Mouse (Mus musculus): ENCODE data around the gene Olfr518. TPM values are rescaled to one million over a fixed set of nuclear protein-coding genes. Genes with fewer than 3 reads are reported as not detected.

Olfr518 gene
- polyA plus RNA-seq (2014; fragmentation: Illumina TruSeq; extraction: RNeasy Lipid Tissue Mini Kit (QIAGEN cat#74804); ENCODE audit: low read depth, low replicate concordance) = not detected

DNA sequence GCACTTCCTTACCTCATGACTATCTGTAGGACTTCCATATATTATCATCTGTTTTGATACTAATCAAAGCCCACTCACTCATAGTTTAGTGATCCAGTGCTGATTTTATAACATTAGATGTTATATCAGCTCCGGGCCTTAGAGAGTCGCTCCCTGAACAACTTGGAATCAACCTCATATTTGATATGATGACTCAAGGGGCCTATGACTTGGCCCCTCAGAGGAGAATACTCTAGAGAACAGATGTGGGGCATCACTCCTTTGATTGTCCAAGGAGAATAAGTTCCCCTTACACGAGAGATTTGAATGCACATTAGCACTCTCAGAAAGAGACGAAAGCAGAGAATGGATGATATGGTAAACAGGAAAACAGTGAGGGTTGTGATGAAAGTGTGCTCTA lies at the start of gene Olfr518:
Olfr518 (minus strand) TSS at position 101 of the 400 bp plus-strand sequence.

GRCm38 (mm10) chr7:108933794-108934731 lies 49.3 kb upstream of the Olfr518 start, which contains the start of gene Eif3f:
TSS of gene Eif3f (plus strand) at chr7:108934417.

GRCm38 (mm10) chr7:108929726-108930393 lies 45.1 kb upstream of the Olfr518 start, which contains the start of gene Nlrp10:
TSS of gene Nlrp10 (minus strand) at chr7:108930178.

DNA sequence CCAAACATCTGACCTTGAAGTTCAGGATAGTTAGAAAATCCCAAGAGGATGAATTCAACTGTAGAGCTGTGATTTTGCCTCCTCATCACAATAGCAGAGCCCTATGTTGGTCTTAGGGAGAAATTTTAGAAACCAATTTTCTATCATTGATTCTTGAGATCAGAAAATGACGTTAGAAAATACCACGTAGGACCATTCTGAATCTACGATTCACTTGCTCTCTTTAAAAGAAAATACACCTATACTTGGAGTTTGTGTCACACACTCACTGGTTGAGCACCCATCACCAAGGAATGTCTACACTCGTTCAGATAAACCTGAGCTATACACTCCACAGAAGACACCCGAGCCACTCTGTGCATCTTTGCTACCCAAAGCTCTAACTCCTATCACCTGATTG lies 9.5 kb upstream of the Olfr518 start, which contains the start of gene Olfr519:
Olfr519 (minus strand) TSS at position 101 of the 400 bp plus-strand sequence.

GRCm38 (mm10) chr7:108872279-108872678 lies 12.5 kb downstream of the Olfr518 start, which contains the start of gene Olfr517:
TSS of gene Olfr517 (minus strand) at chr7:108872379.

GRCm38 (mm10) chr7:108850429-108850828 lies 34.4 kb downstream of the Olfr518 start, which contains the start of gene Olfr516:
TSS of gene Olfr516 (minus strand) at chr7:108850529.

Other genes with a start within 250 kb of the Olfr518 start
- not detected for gene Olfr509, start 233.1 kb downstream of the Olfr518 start, polyA plus RNA-seq (2014; fragmentation: Illumina TruSeq; extraction: RNeasy Lipid Tissue Mini Kit (QIAGEN cat#74804); ENCODE audit: low read depth, low replicate concordance)
- gene Olfr510, start 218.6 kb downstream of the Olfr518 start, polyA plus RNA-seq (2014; fragmentation: Illumina TruSeq; extraction: RNeasy Lipid Tissue Mini Kit (QIAGEN cat#74804); ENCODE audit: low read depth, low replicate concordance) = not detected
- gene Olfr512, start 171.7 kb downstream of the Olfr518 start, polyA plus RNA-seq (2014; fragmentation: Illumina TruSeq; extraction: RNeasy Lipid Tissue Mini Kit (QIAGEN cat#74804); ENCODE audit: low read depth, low replicate concordance) = not detected
- gene Olfr513, start 134.0 kb downstream of the Olfr518 start, polyA plus RNA-seq (2014; fragmentation: Illumina TruSeq; extraction: RNeasy Lipid Tissue Mini Kit (QIAGEN cat#74804); ENCODE audit: low read depth, low replicate concordance) = not detected
- not detected for gene Olfr514, start 59.0 kb downstream of the Olfr518 start, polyA plus RNA-seq (2014; fragmentation: Illumina TruSeq; extraction: RNeasy Lipid Tissue Mini Kit (QIAGEN cat#74804); ENCODE audit: low read depth, low replicate concordance)
- not detected for gene Olfr516, start 34.5 kb downstream of the Olfr518 start, polyA plus RNA-seq (2014; fragmentation: Illumina TruSeq; extraction: RNeasy Lipid Tissue Mini Kit (QIAGEN cat#74804); ENCODE audit: low read depth, low replicate concordance)
- not detected for gene Olfr517, start 12.6 kb downstream of the Olfr518 start, polyA plus RNA-seq (2014; fragmentation: Illumina TruSeq; extraction: RNeasy Lipid Tissue Mini Kit (QIAGEN cat#74804); ENCODE audit: low read depth, low replicate concordance)
- not detected for gene Olfr519, start 9.4 kb upstream of the Olfr518 start, polyA plus RNA-seq (2014; fragmentation: Illumina TruSeq; extraction: RNeasy Lipid Tissue Mini Kit (QIAGEN cat#74804); ENCODE audit: low read depth, low replicate concordance)
- gene Nlrp10, start 45.2 kb upstream of the Olfr518 start, polyA plus RNA-seq (2014; fragmentation: Illumina TruSeq; extraction: RNeasy Lipid Tissue Mini Kit (QIAGEN cat#74804); ENCODE audit: low read depth, low replicate concordance) = 0.11 TPM
- 21.0 TPM for gene Eif3f, start 49.4 kb upstream of the Olfr518 start, polyA plus RNA-seq (2014; fragmentation: Illumina TruSeq; extraction: RNeasy Lipid Tissue Mini Kit (QIAGEN cat#74804); ENCODE audit: low read depth, low replicate concordance)
- gene Tub, start 65.3 kb upstream of the Olfr518 start, polyA plus RNA-seq (2014; fragmentation: Illumina TruSeq; extraction: RNeasy Lipid Tissue Mini Kit (QIAGEN cat#74804); ENCODE audit: low read depth, low replicate concordance) = not detected
- 0.37 TPM for gene Ric3, start 198.3 kb upstream of the Olfr518 start, polyA plus RNA-seq (2014; fragmentation: Illumina TruSeq; extraction: RNeasy Lipid Tissue Mini Kit (QIAGEN cat#74804); ENCODE audit: low read depth, low replicate concordance)

All from liver, adult 10 weeks (tissue).